Mouse (Mus musculus): ENCODE measurements around the gene Klf9. TPM values are rescaled to one million over a fixed set of nuclear protein-coding genes. Genes with fewer than 3 reads are reported as not detected.

The Klf9 gene
- total RNA-seq, 2 experiments from 2014 or later, result 144 to 162 TPM

DNA sequence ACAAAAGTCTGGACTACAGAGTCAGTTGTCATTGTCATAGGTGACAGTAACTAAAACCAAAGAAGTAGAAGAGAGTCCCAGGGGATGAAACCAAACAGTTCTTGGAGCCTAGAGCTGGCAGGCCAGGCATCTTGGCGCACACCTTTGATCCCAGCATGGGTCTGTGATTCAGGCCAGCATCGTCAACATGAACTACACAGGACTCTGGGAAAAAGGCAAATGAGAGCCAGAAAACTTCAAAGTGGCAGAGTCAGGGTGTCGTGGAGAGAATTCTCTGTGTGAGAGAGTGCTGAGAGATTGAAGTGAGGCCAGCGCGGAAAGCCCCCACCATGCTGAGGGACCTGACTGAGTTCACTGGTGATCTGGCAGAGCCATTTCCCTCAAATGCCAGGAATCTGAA, 29.4 kb downstream of the Klf9 start:
- Histone ChIP-seq H3K4me3 (no peak overlapping the region), H3K27ac (no peak overlapping the region)
- DNase-seq, result no peak
- TF ChIP-seq CTCF (IDR thresholded peaks at IDR 0.05), result no peak
- intact Hi-C loops (cut with DNase I), result no loop called here

DNA sequence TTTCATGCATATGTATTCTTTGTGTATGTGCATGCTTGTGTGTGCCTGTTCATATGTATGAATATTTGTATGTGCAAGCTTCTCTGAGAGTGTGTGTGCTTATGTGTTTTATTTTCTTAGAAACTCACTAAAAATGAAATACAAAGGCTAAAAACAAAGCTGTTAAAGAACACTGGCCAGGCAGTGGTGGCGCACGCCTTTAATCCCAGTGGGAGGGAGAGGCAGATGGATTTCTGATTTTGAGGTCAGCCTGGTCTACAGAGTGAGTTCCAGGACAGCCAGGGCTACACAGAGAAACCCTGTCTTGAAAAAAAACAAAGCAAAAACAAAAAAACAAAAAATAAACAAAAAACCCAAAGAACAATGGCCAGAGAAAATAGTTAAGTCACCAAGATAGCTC, 30.1 kb downstream of the Klf9 start:
- Histone ChIP-seq H3K4me3 (no peak overlapping the region), H3K27ac (no peak overlapping the region)
- no peak for TF ChIP-seq CTCF (IDR thresholded peaks at IDR 0.05)
- DNase-seq, result no peak
- intact Hi-C loops (cut with DNase I), result no loop called here

DNA sequence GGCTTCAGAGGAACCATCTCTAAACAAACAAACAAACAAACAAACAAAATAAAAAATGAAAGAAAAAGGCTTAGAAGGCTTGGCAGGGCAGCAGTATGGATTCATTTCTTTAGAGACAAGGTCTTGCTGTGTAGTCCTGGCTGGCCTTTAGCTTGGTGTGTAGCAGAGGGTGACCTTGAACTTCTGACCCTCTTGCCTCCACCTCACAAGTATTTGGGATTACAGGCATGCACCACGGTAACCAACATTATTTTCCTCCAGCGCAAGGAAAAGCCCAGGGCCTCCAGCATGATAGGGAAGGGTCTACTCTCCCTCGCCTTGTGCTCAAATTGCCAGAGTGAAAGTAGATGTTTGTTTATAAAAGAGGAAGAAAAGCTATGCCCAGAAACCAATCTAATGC, 34.1 kb downstream of the Klf9 start:
- peak overlapping the region; percentile 74 for H3K27ac ChIP-seq
- no peak for DNase-seq
- no peak overlapping the region for H3K4me3 ChIP-seq
- TF ChIP-seq CTCF (IDR thresholded peaks at IDR 0.05), result no peak
- intact Hi-C loops (cut with DNase I), result no loop called here

DNA sequence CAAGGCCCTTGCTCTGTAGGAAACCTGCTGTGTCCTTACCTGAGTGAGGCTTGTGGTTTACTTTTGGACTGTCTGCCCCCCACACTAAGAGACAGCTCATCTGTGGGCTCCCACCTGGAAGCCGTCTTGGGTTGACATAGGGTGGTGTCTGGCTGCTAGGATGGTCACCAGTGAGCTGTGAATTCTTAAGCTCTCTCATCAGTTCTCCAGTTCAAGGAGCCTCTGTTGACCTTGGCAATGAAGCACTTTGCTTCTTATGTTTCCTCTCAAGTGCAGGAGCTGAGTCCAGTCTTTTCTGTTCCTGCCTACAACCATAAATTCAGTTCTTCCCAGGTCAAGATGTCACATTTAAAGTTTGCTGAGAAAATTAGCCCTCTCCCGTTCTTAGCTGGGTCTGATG, 34.5 kb downstream of the Klf9 start:
- no peak for TF ChIP-seq CTCF (IDR thresholded peaks at IDR 0.05)
- intact Hi-C loops (cut with DNase I), result no loop called here
- no peak overlapping the region for H3K4me3 ChIP-seq
- peak overlapping the region; percentile 74 for H3K27ac ChIP-seq
- no peak for DNase-seq

DNA sequence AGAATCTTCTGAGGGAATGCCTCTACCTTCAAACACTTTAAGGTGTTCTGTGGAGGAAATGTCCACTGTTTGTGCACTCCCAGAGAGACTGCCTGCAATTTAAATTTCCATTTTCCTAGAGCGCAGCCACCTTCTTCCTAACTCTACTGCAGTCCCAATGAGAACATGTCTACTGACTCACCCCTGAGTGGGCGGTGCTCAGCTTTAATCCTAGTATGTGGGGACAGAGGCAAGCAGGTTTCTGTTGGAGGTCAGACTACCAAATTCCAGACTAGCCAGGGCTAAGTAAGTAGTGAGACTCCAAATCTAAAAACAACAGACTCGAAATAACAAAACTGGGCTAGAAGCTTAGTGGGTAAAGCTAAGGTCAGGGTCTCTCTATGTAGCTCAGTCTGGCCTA, 37.5 kb downstream of the Klf9 start:
- Histone ChIP-seq H3K4me3 (no peak overlapping the region), H3K27ac (no peak overlapping the region)
- intact Hi-C loops (cut with DNase I), result no loop called here
- TF ChIP-seq CTCF (IDR thresholded peaks at IDR 0.05), result no peak
- DNase-seq, result no peak

DNA sequence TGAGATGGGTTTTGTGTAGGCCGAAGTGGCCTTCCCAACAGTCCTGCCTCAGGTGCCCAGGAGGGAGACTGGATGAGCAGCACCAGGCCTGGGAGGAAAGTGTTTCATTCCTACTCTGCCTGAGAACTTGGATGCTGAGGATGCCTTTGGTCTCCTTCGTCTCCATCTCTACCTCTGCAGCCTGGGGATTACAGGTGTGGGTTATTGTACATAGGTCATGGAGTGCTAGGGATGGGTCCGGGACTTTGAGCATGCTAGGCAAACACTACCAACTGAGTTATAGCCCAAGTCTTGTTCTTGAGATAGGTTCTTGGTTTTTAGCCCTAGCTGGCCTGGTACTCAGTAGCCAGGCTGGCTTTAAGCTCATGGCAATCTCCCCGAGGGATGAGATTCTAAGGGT, 42.5 kb downstream of the Klf9 start:
- TF ChIP-seq CTCF (IDR thresholded peaks at IDR 0.05), result no peak
- no peak overlapping the region for H3K27ac ChIP-seq
- H3K4me3 ChIP-seq, result no peak overlapping the region
- DNase-seq, result no peak
- intact Hi-C loops (cut with DNase I), result no loop called here

DNA sequence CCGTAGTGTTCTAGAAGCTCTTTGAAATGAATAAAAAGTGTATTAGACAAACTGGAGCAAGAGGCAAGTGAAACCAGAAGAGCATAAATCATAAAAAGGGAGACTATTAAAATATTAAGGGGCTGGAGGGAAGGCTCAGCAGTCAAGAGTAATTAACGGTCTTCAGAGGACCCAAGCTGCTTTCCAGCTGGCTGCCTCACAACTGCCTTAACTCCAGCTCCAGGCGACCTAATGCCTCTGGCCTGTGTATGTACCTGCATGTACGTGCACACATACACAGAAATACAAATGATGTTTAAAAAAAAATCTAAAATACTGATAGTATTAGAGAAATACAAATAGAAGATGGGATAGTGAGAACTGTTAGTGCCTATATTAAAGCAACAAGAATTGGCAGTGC, 43.0 kb downstream of the Klf9 start:
- TF ChIP-seq CTCF (IDR thresholded peaks at IDR 0.05), result no peak
- no peak overlapping the region for H3K27ac ChIP-seq
- no peak for DNase-seq
- intact Hi-C loops (cut with DNase I), result no loop called here
- H3K4me3 ChIP-seq, result no peak overlapping the region

DNA sequence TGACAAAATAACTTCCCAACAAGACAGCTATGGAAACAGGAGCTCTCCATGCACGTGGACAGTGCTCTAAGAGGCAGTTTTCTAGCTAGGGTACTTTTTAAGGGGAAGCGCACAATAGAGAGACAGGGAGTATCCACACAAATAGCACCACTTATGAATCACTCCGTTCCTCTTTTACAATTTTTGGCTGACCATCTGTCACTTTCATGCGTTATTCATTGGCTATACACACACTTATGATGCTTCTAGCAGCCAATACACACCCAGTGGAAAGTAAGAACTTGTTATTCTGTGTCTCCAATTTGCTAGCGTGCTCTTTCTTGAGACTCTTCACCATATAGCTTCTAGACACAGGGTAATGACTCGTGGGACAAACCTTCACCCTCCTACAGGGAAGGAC, 46.7 kb downstream of the Klf9 start:
- DNase-seq, result no peak
- H3K4me3 ChIP-seq, result no peak overlapping the region
- intact Hi-C loops (cut with DNase I), result no loop called here
- TF ChIP-seq CTCF (IDR thresholded peaks at IDR 0.05), result no peak
- no peak overlapping the region for H3K27ac ChIP-seq

DNA sequence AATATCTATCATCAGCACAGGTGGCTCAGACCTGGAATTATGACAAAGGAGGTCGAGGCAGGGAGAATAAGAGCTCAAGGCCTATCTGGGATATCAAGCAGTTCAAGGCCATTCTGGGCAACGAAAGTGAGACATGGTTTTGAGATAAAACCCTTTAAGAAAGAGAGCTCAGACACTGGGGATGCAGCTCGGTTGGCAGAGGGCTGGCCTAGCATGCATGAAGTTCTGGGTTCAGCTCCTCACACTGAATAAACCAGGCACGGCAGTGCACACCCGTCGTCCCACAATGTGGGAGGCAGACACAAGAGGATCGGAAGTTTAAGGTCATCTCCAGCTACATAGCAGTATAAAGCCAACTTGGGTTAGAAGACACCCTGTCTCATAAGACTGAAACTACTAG, 48.0 kb downstream of the Klf9 start:
- intact Hi-C loops (cut with DNase I), result no loop called here
- H3K27ac ChIP-seq, result no peak overlapping the region
- H3K4me3 ChIP-seq, result no peak overlapping the region
- no peak for TF ChIP-seq CTCF (IDR thresholded peaks at IDR 0.05)
- DNase-seq, result no peak

DNA sequence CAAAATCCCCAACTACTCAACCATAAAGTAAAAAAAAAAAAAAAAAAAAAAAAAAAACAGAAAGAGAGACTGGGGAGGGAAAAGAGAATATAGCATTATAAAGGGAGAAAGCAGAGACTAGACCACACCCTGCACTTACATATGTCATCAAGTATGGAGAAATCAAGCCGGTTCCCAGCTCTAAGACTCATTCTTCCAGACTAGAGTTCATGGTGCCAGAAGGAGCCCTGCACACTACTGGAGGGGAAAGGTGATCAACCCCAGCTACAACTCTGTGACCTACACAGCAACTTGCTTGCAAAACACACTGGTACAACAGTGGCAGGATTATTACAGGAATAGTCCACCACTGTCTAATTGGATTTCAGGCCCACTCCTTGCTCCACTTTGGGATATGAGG, 48.7 kb downstream of the Klf9 start:
- H3K4me3 ChIP-seq, result no peak overlapping the region
- intact Hi-C loops (cut with DNase I), result no loop called here
- no peak for TF ChIP-seq CTCF (IDR thresholded peaks at IDR 0.05)
- no peak overlapping the region for H3K27ac ChIP-seq
- no peak for DNase-seq

DNA sequence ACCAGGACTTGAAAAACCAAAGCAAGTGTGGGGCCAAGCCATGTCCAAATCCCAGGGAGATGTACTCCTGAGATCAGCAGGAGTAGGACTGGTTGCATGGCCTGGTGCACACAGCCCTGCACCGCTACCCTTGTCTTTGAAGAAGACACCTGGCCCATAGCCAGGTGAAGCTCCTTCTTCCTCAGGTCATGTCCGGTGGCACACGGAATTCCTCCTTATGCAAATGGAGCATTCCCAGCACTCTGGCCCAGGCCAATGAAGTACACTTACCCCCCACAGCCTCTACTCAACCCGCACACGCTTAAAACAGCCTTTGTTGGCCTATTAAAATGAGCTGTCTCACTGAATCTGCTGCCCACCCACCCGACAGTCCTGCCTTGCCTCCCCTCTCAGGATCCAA, 50.5 kb downstream of the Klf9 start:
- DNase-seq, result no peak
- H3K27ac ChIP-seq, result no peak overlapping the region
- H3K4me3 ChIP-seq, result no peak overlapping the region
- no peak for TF ChIP-seq CTCF (IDR thresholded peaks at IDR 0.05)
- intact Hi-C loops (cut with DNase I), result no loop called here

DNA sequence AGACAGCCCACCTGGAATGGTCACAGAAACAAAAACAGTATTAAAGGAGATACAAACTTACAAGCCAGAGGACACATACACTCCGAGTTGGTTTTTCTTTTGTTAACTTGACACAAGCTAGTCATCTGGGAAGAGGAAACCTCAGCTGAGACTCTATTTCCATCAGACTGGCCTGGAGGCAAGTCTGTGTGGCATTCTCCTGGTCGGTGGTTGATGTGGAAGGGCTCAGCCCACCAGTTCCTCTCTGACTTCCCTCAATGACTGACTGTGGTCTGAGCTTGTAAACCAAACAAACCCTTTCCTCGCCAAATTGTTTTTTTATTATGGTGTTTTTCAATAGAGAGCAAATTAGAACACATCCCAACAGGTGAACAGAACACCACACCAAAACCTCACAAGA, 52.0 kb downstream of the Klf9 start:
- DNase-seq, result no peak
- Histone ChIP-seq H3K4me3 (no peak overlapping the region), H3K27ac (no peak overlapping the region)
- intact Hi-C loops (cut with DNase I), result no loop called here
- TF ChIP-seq CTCF (IDR thresholded peaks at IDR 0.05), result no peak

DNA sequence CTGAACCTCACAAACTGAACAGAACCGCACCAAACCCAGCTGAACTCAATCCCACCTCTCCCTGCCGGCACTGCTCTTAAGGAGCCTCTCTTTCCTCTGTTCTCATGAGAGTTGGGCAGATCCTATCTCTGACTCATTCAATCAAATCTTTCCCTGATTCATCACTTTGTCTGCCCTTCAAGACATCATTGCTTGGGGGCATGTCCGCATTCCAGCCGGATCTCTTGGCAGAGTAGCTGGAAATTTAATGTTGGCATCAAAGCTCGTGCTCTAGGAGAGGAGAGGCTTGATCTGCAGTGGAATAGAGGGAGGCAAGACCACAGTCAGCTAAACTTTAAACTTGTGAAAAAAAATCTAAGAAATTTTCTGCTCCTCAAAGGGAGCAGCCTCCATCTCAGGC, 61.1 kb downstream of the Klf9 start:
- Histone ChIP-seq H3K4me3 (no peak overlapping the region), H3K27ac (no peak overlapping the region)
- DNase-seq, result no peak
- intact Hi-C loops (cut with DNase I), result no loop called here
- TF ChIP-seq CTCF (IDR thresholded peaks at IDR 0.05), result no peak

DNA sequence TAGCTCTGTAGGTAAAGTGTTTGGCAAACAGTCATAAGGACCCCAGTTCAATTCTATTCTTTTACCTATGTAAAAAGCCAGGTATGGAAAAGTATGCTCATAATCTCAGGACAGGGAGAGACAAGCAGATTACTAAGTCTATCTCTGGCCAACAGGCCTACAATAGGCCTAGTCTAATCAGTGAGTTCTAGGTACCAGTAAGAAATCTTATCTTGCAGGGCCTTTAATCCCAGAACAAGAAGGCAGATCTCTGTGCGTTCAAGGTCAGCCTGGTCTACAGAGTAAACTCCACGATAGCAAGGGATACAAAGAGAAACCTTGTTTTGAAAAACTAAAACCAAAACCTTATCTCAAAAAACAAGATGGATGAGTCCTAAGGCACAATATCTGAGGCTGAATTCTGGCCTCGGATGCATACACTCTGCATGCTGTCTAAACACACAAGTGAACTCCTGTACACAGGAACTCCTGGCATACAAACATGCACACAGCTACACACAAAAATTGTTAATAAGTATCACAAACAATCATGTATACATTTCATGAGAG, 62.6 kb downstream of the Klf9 start:
- TF ChIP-seq CTCF (IDR thresholded peaks at IDR 0.05), result no peak
- H3K4me3 ChIP-seq, result no peak overlapping the region
- intact Hi-C loops (cut with DNase I), result no loop called here
- H3K27ac ChIP-seq, result no peak overlapping the region
- DNase-seq, result no peak

DNA sequence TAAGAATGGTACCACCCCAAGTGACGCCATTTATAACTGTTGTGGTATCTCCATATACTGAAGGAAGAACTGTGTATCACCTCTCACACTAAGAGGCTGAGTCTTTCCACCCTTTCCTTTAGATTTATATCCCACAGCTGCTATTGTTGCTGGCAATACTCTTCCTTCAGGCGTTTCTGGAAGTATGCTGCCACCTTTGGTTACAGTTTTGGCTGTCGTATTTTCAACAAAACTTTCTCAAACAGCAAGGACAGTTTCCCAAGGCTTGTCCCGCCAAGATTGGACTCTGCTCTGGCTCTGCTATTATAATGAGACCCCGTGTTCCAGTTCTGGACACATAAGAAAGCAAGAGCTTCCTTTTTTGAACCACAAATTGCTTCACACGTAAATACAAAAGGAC, 70.3 kb downstream of the Klf9 start:
- TF ChIP-seq CTCF (IDR thresholded peaks at IDR 0.05), result peak; percentile 51
- no peak for DNase-seq
- Histone ChIP-seq H3K27ac (peak overlapping the region; percentile 8), H3K4me3 (no peak overlapping the region)
- intact Hi-C loops (cut with DNase I), result loop anchor here (10.0 kb wide), 1 partner anchor 47 kb away; no protein-coding TSS in a partner anchor
